Mouse (Mus musculus) adrenal gland, postnatal 25 days (tissue): ENCODE data around the gene Psmb8. TPM values are rescaled to one million over a fixed set of nuclear protein-coding genes. Genes with fewer than 3 reads are reported as not detected.

Source experiments
- DNase-seq: peaks from one replicate; pipeline ENCODE4 v3.0.0; 2021; ENCODE audit warnings: mixed read lengths
- long read RNA-seq: library from polyadenylated mRNA; stranded (forward); transcript quantifications from one replicate; pipeline ENCODE4 v2.0.0, GENCODE M21; 2021
- total RNA-seq: library from RNA; stranded (reverse); gene quantifications from 2 replicates; pipeline ENCODE4 v1.2.3, GENCODE M21; 2021

Psmb8 gene
- 11.7 and 23.5 TPM in 2 replicates for total RNA-seq
- long read RNA-seq, transcript Psmb8-201 (6 exons, 1,628 nt) = major isoform, 28 of 38 reads
- long read RNA-seq, partial matches to known transcripts = 1 of 38 reads
- long read RNA-seq, other reads (novel, unspliced or antisense) = 9 of 38 reads

DNA sequence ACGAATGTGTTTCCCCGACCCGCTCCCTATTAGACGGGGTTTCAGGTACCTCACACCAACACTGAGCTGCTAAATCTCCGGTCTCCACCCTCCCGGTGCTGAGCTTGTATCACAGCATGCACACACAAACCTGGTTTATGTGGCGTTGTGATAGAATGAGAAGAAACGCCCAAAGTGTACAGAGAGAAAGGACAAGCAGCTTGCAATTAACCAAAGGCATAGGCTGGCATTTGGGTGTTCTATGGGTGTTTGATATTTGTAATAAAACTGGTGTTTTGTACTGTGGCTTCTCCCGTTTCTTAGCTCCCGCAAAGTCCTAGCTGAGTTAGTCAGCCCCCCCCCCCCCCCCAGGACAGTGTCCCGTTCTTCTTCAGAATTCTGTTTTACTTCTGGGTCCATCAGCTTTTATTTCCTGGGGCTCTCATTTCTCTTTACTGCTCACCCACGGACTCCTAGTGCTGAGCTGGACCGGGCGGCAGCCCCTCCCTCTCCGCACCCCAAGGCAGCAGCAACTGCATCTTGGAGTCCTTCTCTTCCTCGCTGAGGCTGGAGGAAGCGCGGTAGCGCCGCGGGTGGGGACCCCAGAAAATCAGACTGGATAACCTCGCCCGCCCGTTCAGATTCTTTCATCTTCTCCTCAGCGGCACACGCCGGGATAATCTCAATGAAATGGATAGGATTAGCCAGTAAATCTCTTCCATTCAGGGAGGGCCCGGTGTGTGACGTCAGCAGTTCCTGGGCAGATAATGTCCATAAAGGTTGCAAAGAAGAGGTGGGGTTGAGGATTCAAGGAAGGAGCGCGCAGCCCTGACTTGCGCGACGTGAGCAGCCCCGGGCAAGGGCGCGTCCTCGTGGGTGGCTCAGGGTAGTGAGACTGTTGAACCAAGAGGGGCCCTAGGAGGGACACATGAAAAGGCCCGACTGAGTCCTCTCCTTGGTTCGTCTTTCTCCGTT lies at the start of gene Psmb8:
Gene Psmb8, plus strand, starts transcription at position 781 of the 954 bp plus-strand sequence.
- DNase-seq = peak; percentile 94

DNA sequence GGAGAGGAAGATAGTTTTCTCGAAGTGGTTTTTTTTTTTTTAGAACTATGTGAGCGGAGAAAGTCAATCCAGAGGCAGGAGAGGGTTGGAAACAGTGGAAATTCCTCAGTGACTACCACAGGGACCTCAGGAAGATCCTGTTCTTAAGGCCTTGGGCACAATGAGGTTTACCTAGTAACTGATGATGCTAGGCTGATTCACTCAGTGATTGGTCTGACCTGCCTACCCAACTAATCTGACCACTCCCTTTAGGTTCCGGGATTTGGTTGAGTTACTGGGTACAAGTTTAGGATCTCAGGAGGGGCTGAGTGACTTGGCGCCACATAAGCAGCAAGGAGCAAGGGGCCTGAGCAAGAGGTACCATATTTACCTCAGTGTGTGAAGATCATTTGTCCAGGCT lies 44.6 kb upstream of the Psmb8 start, which contains the start of gene H2-DMb1:
Gene H2-DMb1, plus strand, starts transcription at position 150 of the 400 bp plus-strand sequence.
- DNase-seq = no peak

DNA sequence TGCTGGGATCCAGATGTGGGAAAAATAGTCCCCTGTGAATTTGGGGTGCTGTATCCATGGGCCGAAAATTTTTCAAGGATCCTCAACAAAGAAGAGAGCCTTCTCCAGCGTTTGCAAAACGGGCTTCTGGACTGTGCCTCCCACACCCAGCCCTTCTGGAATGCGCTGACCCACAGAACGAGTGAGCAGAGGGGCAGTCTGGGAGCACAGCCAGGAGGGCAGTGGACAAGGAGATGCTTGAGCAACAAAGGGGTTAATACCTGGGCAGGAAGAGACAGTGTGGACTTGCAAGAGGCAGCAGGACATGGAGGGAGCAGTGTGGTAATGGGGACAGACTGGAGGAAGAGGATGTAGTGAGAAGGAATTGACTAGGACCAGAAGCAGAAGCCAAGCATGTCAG lies 42.0 kb upstream of the Psmb8 start:
- no peak for DNase-seq

DNA sequence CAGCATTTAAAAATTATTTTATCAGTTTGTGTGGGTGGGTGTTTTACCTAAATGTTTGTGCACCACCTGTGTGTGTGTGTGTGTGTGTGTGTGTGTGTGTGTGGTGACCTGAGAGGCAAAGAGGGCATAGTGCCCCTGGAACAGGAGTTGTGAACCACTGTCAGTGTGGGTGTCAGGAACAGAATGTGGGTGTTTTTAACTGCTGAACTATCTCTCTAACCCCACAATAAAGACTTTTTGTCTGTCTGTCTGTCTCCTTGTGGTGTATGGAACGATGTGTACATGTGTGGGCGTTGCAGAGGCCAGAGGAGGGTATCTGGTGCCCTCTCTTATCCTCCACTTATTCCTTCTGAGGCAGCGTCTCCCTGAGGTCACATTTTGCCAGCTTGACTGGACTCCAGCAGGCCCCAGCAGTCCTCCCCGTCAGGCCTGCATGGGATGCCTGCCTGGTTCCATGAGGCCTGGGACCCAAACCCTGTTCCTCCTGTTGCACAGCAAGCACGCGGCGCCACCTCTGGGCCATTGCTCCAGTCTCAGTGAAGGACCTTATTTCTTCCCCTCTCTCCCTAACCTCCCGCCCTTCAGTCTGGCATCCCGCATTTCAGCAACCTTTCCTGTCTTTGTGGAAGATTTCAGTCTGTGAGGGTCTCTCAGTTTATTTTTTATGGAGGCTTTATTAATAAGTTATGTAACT lies 33.2 kb upstream of the Psmb8 start:
- DNase-seq = no peak

DNA sequence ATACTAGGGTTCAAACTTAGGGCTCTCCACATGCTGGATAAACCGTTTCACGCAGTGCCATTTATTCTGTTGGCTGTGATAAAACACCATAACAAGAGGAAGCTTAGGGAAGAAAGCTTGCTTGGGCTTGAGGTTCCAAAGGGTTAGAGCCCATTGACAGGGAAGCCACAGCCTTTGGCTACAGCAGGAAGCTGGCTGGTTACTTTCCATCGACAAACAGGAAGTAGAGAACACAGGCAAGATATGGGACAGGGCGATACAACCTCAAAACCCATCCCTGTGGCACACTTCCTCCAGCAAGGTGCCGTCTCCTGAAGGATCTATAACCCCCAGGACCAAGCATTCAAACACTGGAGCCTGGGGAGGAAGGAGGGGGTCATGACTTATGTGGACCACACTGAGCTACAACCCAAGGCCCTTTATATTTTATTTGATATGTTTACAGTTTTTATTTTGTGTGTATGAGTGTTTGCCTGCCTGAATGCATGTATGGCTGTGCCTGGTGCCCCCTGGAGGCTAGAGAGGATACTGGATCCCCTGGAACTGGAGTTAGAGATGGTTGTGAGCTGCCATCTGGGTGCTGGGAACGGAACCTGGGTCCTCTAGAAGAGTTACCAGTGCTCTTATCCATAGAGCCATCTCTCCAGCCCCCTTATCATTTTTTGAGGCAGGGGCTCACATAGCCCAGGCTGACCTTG lies 32.3 kb upstream of the Psmb8 start:
- no peak for DNase-seq

DNA sequence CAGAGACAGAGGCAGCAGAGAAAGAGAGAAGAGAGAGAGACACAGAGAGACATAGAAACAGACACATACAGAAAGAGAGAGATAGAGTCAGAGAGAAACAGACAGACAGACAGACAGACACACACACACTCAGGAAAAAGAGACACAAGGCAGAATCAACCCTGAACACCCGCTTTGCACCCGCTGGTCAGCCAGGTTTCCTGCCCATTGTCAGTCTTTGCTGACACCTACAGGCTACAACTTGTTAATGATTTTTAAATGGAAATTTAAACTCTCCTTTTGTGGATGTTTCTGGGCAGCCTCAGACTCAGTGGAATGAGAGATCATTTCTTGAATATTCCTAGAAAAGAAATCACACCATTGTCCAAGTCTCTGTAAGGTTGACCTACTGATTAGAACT lies 28.2 kb upstream of the Psmb8 start:
- DNase-seq = peak; percentile 30

DNA sequence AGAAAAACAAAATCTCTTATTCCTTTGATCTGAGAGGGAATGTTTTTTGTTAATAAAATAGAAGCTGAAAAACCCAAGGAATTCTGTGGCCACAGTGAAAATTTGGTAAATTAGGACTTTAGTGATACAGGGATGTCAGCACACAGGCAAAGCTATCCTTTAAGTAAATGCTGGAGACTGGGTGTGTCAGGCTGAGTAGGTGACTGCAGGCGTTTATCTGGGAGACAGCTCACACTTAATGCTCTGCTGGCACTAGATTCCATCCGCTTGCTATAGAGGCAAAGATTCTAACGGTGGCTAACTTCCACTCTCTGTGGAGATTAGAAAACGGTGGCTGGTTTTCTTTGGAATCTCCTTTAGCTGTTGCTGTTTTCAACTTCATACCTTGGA lies 27.0 kb upstream of the Psmb8 start:
- DNase-seq = no peak

DNA sequence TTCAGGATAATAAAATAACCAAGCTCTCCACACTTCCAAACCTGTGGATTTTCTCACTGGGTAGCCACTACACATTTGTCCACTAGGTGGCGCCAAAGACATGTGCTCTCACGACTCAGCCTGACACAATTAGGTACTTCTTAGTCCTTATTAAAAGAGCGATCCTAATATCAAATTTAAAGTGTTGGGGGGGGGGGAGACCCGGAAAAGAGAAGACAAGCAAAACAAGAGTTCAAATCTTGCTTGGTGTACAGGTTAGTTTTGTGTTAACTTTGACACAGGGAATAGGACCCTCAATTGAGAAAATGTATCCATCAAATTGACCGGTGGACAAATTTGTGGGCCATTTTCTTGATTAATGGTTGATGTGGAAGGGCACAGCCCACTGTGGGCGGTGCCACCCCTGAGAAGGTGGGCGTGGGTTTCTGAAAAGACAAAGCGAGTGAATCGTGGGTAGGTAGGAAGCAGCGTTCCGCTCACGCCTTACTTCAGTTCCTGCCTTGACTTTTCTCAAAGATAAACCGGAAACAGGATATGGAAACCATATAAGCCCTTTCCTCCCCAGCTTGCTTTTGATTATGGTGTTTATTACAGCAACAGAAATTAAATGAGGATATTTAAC lies 26.5 kb upstream of the Psmb8 start:
- peak; percentile 78 for DNase-seq

DNA sequence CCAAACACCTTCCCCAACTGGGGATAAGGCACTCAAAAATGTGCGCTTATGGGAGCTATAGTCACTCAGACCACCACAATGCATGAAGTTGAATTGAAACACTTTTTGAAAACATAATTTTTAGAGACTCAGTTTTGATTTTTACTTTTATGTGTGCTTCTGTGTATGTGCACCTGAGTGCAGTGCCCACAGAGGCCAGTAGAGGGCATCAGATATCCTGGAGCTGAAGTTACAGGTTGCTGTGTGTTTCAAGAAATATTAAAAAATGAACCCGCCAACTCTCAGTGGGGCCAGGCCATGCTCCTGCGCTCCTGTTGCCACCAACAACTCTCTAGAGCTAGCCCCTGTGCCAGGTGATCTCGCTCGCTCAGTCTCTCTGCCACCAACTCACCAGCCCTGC lies 25.0 kb upstream of the Psmb8 start:
- no peak for DNase-seq

DNA sequence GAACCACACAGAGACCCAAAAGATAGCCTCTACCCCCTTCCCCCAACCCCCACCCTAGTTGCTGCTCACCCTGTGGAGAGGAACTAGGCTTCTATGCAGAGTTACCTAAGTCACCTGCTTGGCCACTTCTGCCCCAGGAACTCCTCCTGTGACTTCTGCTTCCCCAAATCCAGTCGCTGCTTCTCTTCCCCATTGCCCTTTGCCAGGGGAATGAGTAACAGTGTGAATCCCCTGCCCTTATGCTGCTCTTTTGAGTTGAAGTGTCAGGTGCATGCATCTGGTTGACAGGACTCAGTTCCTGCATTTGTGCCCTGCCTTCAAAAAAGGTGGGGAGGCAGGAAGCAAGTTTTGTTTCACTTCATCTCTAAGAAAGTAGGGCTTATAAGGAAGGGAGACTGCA lies 23.4 kb upstream of the Psmb8 start:
- DNase-seq = no peak

DNA sequence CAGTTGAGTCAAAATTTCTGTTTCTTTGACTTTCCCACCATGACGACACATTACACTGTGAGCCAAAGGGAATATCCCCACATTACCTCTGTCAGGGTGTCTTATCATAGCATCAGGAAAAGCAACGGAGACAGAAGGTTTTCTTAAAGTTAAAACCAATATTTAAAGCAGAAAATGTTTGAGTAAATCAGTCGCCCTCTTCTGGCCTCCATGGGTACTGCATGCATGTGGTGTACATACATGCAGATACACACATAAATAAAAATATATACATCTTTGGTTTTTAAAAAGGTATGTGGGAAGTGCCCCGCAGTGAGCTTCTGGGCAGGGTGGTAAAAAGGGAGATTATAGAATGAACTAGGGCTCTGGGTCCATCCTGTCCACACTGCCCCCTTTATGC lies 20.3 kb upstream of the Psmb8 start:
- no peak for DNase-seq

DNA sequence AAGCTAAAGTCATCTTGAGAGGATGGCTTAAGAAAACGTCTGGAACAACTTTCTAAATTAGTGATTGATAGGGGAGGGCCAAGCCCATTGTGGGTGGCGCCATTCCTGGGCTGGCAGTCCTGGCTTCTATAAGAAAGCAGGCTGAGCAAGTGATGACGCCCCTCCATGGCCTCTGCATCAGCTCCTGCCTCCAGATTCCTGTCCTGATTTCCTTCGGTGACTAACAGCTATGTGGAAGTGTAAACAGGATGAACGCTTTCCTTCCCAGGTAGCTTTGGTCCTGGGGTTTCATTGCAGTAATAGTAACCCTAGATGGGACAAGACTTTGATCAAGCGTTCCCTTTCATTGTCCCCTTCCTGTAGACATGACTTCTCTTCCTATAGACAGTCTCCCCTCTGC lies 18.5 kb upstream of the Psmb8 start:
- DNase-seq = no peak

DNA sequence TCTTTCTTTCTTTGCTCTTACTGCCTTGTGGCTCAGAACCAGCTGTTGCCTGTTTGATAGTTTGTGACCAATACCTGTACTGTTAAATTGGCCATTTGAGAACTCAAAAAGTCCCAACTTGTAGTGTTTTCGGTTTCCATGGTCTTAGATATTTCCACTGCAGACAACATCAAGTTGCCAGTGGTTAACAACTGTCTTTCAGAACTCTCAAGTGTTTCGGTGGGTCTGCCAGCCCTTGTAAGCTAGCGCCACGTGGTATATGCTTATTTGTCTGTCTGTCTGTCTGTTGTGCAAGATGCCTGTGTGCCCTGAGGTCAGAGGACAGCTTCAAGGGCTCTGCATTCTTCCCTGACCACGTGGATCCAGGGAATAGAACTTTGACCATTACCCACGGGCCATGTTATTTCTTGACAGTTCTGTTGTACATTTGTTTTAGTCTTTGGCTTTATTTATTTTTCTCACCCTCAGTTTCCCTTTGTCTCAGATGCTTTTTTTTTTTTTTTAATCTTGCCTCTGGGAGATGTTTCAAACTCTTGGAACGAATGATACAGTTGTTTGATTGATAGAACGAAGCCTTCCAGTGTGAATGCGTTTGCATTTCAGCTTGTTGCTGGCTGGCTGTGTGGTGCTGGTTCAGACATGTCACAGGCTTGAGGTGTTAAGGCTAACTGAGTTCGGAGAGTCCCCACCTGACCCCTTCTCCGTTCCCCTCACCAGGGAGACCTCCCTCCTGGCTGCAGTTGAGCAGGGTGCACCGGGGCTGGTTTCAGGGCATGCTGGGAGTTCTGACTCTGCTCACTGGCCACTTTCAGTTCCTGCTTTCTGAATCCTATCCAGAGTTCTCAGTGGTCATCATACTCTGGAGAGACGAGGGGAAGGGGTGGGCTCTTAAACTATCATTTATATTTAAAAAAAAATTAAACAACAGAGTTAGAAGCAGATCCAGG lies 17.3 kb upstream of the Psmb8 start:
- DNase-seq = no peak

DNA sequence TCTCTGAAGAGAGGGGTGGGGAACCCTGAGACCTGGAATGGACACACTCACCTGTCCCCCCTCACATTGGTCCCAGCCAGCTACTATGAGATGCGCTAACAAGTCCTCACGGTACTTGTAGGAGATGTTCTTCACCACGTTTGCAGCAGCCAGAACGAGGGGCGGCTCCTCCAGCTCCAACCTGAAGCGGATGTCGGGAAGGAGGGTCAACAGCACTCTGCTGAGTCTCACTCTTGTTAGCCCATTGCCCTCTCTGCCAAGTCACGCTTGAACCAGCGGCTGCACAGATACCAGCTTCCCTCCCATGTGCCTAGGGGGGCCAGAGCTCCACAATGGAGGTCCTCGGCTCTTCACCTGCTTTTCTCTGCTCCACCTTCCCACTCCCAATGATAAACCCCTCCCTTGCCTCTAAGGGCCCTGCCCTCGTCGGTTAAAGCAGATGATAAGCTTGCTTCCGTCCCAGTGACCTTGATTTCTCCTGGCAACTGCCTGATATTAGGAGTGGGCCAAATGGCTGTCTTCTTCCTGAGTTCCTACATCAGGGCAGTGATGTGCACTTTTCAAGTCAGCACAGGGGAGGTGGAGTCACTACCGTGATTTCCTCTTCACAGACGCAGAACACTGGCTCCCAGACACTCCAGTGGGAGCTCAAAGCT lies 13.8 kb upstream of the Psmb8 start:
- DNase-seq = no peak

DNA sequence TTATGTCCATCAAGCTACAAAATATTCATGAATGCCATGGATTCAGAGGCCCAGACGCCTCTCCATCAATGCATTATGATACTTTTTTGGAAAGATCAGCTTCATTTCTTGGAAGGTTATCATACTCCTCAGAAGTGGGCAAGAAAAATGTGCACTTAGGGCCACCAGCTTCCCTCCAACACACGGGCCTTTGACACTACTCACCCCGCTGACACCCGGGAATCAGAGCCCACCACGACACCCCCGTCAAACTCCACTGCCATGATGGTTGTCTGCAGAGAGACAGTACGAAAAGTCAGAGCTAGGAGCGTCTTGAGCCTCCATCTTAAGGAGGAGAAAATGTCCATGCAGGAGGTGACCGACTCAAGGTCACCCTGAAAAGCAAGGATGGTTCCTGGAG lies 12.0 kb upstream of the Psmb8 start:
- no peak for DNase-seq

DNA sequence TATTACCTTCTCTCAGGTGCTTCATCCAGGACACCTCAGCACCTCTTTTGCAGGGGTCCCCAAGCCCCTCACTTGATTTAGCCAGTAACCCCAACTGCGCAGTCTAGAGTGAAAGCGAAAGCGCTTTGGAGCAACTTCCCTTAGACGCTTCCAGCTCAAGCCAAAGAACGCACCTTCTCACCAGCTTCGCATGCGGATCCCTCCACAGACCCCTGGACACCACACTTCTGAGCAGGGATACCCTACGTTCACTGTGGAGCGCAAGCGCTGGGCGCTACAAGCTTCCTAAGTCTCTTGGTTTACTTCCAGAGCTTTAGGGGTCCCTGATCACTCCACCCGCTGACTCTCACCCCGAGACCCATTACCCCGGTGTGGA lies 10.6 kb upstream of the Psmb8 start:
- DNase-seq = no peak

DNA sequence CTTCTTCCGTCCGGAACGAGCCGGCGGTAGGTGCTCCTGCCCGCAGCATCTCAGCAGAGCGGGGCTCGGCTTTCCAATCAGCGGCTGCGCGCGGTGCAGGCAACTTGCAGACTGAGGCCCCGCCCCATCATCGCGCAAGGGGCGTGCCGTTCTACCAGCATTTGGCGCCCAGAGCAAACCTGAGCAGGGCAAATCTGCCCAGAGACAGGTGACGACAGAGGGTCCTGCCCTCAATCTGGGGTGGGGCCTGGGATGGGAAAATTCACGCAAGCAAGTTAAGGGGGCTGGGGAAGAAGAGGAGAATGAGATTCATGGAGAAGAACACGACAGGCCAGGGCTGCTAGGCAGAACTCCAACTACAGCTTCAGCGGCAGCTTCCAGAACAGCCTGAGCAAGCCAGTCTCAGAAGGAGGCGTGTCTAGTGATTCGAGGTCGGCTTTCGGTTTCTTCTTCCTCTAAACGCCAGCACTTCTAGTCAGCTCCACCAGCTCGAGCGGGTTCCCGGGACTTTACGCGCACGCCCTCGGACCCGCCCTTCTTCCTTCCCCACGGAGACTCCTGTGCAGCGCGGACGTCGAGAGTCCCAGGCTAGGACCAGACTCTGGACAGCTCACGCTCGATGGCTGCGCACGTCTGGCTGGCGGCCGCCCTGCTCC lies 10.1 kb upstream of the Psmb8 start, which contains the start of the genes Tap1 and Psmb9:
Gene Tap1, plus strand, starts transcription at position 293 of the 656 bp plus-strand sequence.
Gene Psmb9, minus strand, starts transcription at position 504 of the 656 bp plus-strand sequence.
- DNase-seq = peak; percentile 100

DNA sequence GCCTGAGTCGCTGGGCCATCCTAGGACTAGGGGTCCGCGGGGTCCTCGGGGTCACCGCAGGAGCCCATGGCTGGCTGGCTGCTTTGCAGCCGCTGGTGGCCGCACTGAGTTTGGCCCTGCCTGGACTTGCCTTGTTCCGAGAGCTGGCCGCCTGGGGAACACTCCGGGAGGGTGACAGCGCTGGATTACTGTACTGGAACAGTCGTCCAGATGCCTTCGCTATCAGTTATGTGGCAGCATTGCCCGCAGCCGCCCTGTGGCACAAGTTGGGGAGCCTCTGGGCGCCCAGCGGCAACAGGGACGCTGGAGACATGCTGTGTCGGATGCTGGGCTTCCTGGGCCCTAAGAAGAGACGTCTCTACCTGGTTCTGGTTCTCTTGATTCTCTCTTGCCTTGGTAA lies 9.5 kb upstream of the Psmb8 start:
- peak; percentile 55 for DNase-seq

DNA sequence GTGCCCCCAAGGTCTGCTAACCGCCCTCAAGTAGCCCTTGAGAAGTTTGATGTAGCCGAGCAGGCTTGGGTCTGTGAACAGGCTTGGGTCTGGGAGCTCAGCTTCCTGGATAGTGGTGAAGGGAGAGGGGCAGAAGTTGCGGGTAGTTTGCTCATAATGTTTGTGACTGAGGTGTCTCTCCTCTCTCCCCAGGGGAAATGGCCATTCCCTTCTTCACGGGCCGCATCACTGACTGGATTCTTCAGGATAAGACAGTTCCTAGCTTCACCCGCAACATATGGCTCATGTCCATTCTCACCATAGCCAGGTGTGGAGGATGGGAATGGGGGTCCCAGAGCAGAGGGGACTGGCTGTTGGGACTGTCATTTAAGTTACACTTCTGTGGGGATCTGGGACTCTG lies 8.5 kb upstream of the Psmb8 start:
- no peak for DNase-seq

DNA sequence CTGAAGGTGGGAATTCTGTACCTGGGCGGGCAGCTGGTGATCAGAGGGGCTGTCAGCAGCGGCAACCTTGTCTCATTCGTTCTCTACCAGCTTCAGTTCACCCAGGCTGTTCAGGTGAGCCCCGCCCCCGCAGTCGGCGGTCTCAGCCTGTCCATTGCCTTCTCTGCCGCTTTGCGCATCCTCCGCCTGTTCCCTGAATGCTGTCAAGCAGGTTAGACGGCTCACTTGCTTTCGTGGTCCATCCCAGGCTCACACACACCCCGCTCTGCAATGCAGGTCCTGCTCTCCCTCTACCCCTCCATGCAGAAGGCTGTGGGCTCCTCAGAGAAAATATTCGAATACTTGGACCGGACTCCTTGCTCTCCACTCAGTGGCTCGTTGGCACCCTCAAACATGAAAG lies 4.7 kb upstream of the Psmb8 start:
- DNase-seq = no peak
